In genomic region chr11:87698126-87698525, GRCm38 (mm10) we compare ENCODE assay signal across 24 mouse cellular contexts.
"Had no signal": no experiment of that assay in that cellular context is flagged by ENCODE, and none has a peak within 500 bp of the region (broad histone marks: within the 10 kb centered on the region; RNA-seq: fewer than 3 reads in every experiment).

No protein-coding gene starts in this region.

- H3K27ac ChIP-seq: heart, adult 2 months; heart, embryonic 13.5 days; heart, embryonic 15.5 days; hindbrain, embryonic 13.5 days; hindbrain, embryonic 15.5 days; hindbrain, postnatal 0 days; kidney, embryonic 15.5 days; kidney, postnatal 0 days; limb, embryonic 13.5 days had no signal

- H3K9me3 ChIP-seq: heart, embryonic 13.5 days; heart, embryonic 15.5 days; hindbrain, embryonic 13.5 days; hindbrain, embryonic 15.5 days; kidney, embryonic 15.5 days; limb, embryonic 13.5 days had no signal

- H3K27me3 ChIP-seq: heart, embryonic 13.5 days; heart, embryonic 15.5 days; hindbrain, embryonic 13.5 days; hindbrain, embryonic 15.5 days; kidney, embryonic 15.5 days; limb, embryonic 13.5 days had no signal

- DNase-seq: forebrain, postnatal 0 days; gastrocnemius, postnatal 14 days; gastrocnemius, postnatal 36 days; heart, adult 11 months; heart, adult 2 months; heart, postnatal 14 days; heart, postnatal 36 days; kidney, adult 11 months; kidney, adult 2 months; kidney, adult 9 months; kidney, postnatal 14 days; kidney, postnatal 36 days; layer of hippocampus, adult 9-11 months; layer of hippocampus, postnatal 36 days; left cerebral cortex, postnatal 4 days had no signal

- H3K9ac ChIP-seq: forebrain, postnatal 0 days; heart, embryonic 13.5 days; heart, embryonic 15.5 days; hindbrain, embryonic 13.5 days; hindbrain, embryonic 15.5 days; kidney, embryonic 15.5 days; limb, embryonic 13.5 days had no signal

- ATAC-seq: forebrain, postnatal 0 days; hindbrain, postnatal 0 days had no signal

- H3K36me3 ChIP-seq: heart, embryonic 13.5 days; heart, embryonic 15.5 days; hindbrain, embryonic 13.5 days; hindbrain, embryonic 15.5 days; kidney, embryonic 15.5 days; limb, embryonic 13.5 days had no signal

- H3K4me3 ChIP-seq: heart, adult 2 months; heart, embryonic 13.5 days; heart, embryonic 15.5 days; hindbrain, embryonic 13.5 days; hindbrain, embryonic 15.5 days; kidney, embryonic 15.5 days; limb, embryonic 13.5 days had no signal

- H3K4me1 ChIP-seq: hindbrain, embryonic 13.5 days; hindbrain, embryonic 15.5 days; limb, embryonic 13.5 days had no signal

- H3K4me2 ChIP-seq: heart, embryonic 11.5 days; heart, embryonic 13.5 days; heart, embryonic 15.5 days; hindbrain, embryonic 13.5 days; hindbrain, embryonic 15.5 days; kidney, embryonic 15.5 days; limb, embryonic 13.5 days had no signal
